In the genomic region with DNA sequence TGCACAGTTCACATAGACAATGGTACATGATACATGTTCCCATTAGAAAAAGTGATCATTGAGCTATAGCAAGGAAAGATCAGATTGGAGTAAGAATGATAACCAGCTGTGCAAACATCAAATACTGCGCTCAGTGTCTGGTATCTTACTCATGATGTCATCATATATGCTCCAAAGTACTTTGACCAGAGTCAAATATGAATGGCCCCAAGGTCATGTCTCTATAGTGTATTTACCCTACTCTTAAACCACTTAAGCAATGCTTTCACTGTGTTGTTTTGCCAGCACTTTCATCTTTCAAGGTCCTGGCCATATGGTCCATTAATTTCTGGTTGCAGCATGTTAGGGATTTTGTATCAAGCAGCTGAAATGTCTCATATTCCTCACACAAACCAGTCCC, we compare ENCODE assay signal across 25 mouse cellular contexts.
DNase-seq lines count a peak whose midpoint lies in the region; ATAC-seq and TF ChIP-seq lines count a peak whose summit lies in the region.
"Had no signal": no experiment of that assay in that cellular context is flagged by ENCODE, and none has a peak within 500 bp of the region (broad histone marks: within the 10 kb centered on the region; RNA-seq: fewer than 3 reads in every experiment).

No protein-coding gene starts in this region.

- H3K9ac ChIP-seq in kidney, postnatal 0 days (ENCODE audit: low read depth, low read length): no peak overlapping the region
- H3K9ac ChIP-seq in embryonic facial prominence, embryonic 14.5 days (ENCODE audit: low read depth, low read length): no peak overlapping the region
- no peak overlapping the region for H3K9ac ChIP-seq in limb, embryonic 14.5 days (ENCODE audit: low read depth, low read length, severe bottlenecking)
- H3K9ac ChIP-seq in stomach, embryonic 16.5 days (ENCODE audit: low read length): no peak overlapping the region
- H3K9ac ChIP-seq: embryonic facial prominence, embryonic 15.5 days; forebrain, postnatal 0 days; heart, embryonic 12.5 days; heart, embryonic 15.5 days; hindbrain, embryonic 13.5 days had no signal

- no peak overlapping the region for H3K4me3 ChIP-seq in kidney, postnatal 0 days (replicated peaks; ENCODE audit: low read depth, low read length)
- H3K4me3 ChIP-seq in embryonic facial prominence, embryonic 14.5 days (ENCODE audit: low read depth, low read length): no peak overlapping the region
- H3K4me3 ChIP-seq in limb, embryonic 14.5 days (replicated peaks; ENCODE audit: low read length): no peak overlapping the region
- H3K4me3 ChIP-seq in stomach, embryonic 16.5 days (replicated peaks; ENCODE audit: low read length): no peak overlapping the region
- H3K4me3 ChIP-seq: embryonic facial prominence, embryonic 15.5 days; heart, embryonic 12.5 days; heart, embryonic 15.5 days; hindbrain, embryonic 10.5 days; hindbrain, embryonic 13.5 days had no signal

- no peak overlapping the region for H3K27ac ChIP-seq in kidney, postnatal 0 days
- H3K27ac ChIP-seq in embryonic facial prominence, embryonic 14.5 days (replicated peaks; ENCODE audit: low read depth, low read length): no peak overlapping the region
- H3K27ac ChIP-seq in limb, embryonic 14.5 days (replicated peaks; ENCODE audit: low read depth, low read length): no peak overlapping the region
- H3K27ac ChIP-seq in stomach, embryonic 16.5 days (ENCODE audit: low read length): no peak overlapping the region
- H3K27ac ChIP-seq: embryonic facial prominence, embryonic 15.5 days; heart, embryonic 15.5 days; hindbrain, embryonic 10.5 days; hindbrain, embryonic 13.5 days had no signal

- peak; percentile 6 for DNase-seq in kidney, postnatal 0 days (ENCODE audit: low spot score)
- no peak for DNase-seq in kidney, postnatal 36 days
- DNase-seq in embryonic facial prominence, embryonic 14.5 days (ENCODE audit: low spot score): peak; percentile 13
- peak; percentile 22 for DNase-seq in limb, embryonic 14.5 days (ENCODE audit: low spot score)
- DNase-seq in kidney, adult 18-20 months: no peak
- DNase-seq: adrenal gland, adult 2 months; adrenal gland, postnatal 14 days; cerebellum, adult 11 months; cerebellum, adult 8-10 months; cerebellum, postnatal 10 days; cerebellum, postnatal 36 days; forebrain, postnatal 0 days; gastrocnemius, postnatal 25 days; heart, adult 18-20 months; heart, postnatal 10 days; heart, postnatal 36 days had no signal

- ATAC-seq in kidney, postnatal 0 days (replicated peaks; ENCODE audit: low FRiP score, low read depth): no peak
- no peak for ATAC-seq in embryonic facial prominence, embryonic 14.5 days (ENCODE audit: low read depth)
- ATAC-seq in limb, embryonic 14.5 days (ENCODE audit: low FRiP score, low read depth): peak; percentile 44; the same call in 1 of the 2 replicates
- peak; percentile 44; the same call in 1 of the 2 replicates for ATAC-seq in stomach, embryonic 16.5 days (ENCODE audit: insufficient read depth, low FRiP score)
- ATAC-seq: CD4-positive, CD25-positive, alpha-beta regulatory T cell, adult 4 months; forebrain, embryonic 14.5 days; forebrain, postnatal 0 days; hindbrain, embryonic 16.5 days had no signal

- WGBS in kidney, postnatal 0 days: 66% methylated on average over 1 of the region's 1 CpGs
- 70% methylated on average over 1 of the region's 1 CpGs for WGBS in embryonic facial prominence, embryonic 14.5 days
- WGBS in limb, embryonic 14.5 days: 75% methylated on average over 1 of the region's 1 CpGs
- WGBS in stomach, embryonic 16.5 days: 49% methylated on average over 1 of the region's 1 CpGs

- TF ChIP-seq POLR2A in limb, embryonic 14.5 days (IDR thresholded peaks at IDR 0.05; ENCODE audit: borderline replicate concordance, extremely low read depth, insufficient read depth, insufficient read length): no peak

- no peak for TF ChIP-seq CTCF in kidney, postnatal 0 days (IDR thresholded peaks at IDR 0.05; ENCODE audit: low read depth)

- no peak overlapping the region for H3K4me2 ChIP-seq in kidney, postnatal 0 days (ENCODE audit: low read length)
- H3K4me2 ChIP-seq in embryonic facial prominence, embryonic 14.5 days (ENCODE audit: low read depth, low read length): no peak overlapping the region
- H3K4me2 ChIP-seq in limb, embryonic 14.5 days (replicated peaks; ENCODE audit: low read depth, low read length, severe bottlenecking): no peak overlapping the region
- H3K4me2 ChIP-seq in stomach, embryonic 16.5 days (ENCODE audit: low read depth, low read length): no peak overlapping the region
- H3K4me2 ChIP-seq: embryonic facial prominence, embryonic 15.5 days; heart, embryonic 12.5 days; heart, embryonic 15.5 days; hindbrain, embryonic 13.5 days had no signal

- no peaks in the 10 kb centered on the region for H3K4me1 ChIP-seq in kidney, postnatal 0 days (replicated peaks; ENCODE audit: insufficient read depth, low read length)
- no peaks in the 10 kb centered on the region for H3K4me1 ChIP-seq in embryonic facial prominence, embryonic 14.5 days (ENCODE audit: control insufficient read depth, insufficient read depth, low read length)
- H3K4me1 ChIP-seq in limb, embryonic 14.5 days (ENCODE audit: control insufficient read depth, insufficient read depth, low read length): no peaks in the 10 kb centered on the region
- no peaks in the 10 kb centered on the region for H3K4me1 ChIP-seq in stomach, embryonic 16.5 days (ENCODE audit: control insufficient read depth, insufficient read depth, low read length)
- H3K4me1 ChIP-seq: embryonic facial prominence, embryonic 15.5 days; heart, embryonic 12.5 days; heart, embryonic 15.5 days; hindbrain, embryonic 10.5 days; hindbrain, embryonic 13.5 days had no signal

- no peaks in the 10 kb centered on the region for H3K27me3 ChIP-seq in kidney, postnatal 0 days (ENCODE audit: insufficient read depth, low read length)
- H3K27me3 ChIP-seq in embryonic facial prominence, embryonic 14.5 days (replicated peaks; ENCODE audit: control insufficient read depth, insufficient read depth, low read length): no peaks in the 10 kb centered on the region
- no peaks in the 10 kb centered on the region for H3K27me3 ChIP-seq in limb, embryonic 14.5 days (ENCODE audit: control insufficient read depth, insufficient read depth, low read length)
- H3K27me3 ChIP-seq in stomach, embryonic 16.5 days (ENCODE audit: control insufficient read depth, insufficient read depth, low read length): no peaks in the 10 kb centered on the region
- H3K27me3 ChIP-seq: embryonic facial prominence, embryonic 15.5 days; heart, embryonic 12.5 days; heart, embryonic 15.5 days; hindbrain, embryonic 13.5 days had no signal

- no peaks in the 10 kb centered on the region for H3K9me3 ChIP-seq in kidney, postnatal 0 days (replicated peaks; ENCODE audit: low read length)
- H3K9me3 ChIP-seq in embryonic facial prominence, embryonic 14.5 days (ENCODE audit: control insufficient read depth, low read length): no peaks in the 10 kb centered on the region
- no peaks in the 10 kb centered on the region for H3K9me3 ChIP-seq in limb, embryonic 14.5 days (ENCODE audit: control insufficient read depth, low read length)
- no peaks in the 10 kb centered on the region for H3K9me3 ChIP-seq in stomach, embryonic 16.5 days (replicated peaks; ENCODE audit: control insufficient read depth, low read length)
- H3K9me3 ChIP-seq: embryonic facial prominence, embryonic 15.5 days; heart, embryonic 12.5 days; heart, embryonic 15.5 days; hindbrain, embryonic 10.5 days; hindbrain, embryonic 13.5 days had no signal

- no peaks in the 10 kb centered on the region for H3K36me3 ChIP-seq in kidney, postnatal 0 days (ENCODE audit: insufficient read depth, low read length)
- no peaks in the 10 kb centered on the region for H3K36me3 ChIP-seq in embryonic facial prominence, embryonic 14.5 days (ENCODE audit: control insufficient read depth, insufficient read depth, low read length)
- no peaks in the 10 kb centered on the region for H3K36me3 ChIP-seq in limb, embryonic 14.5 days (ENCODE audit: control insufficient read depth, insufficient read depth, low read length)
- no peaks in the 10 kb centered on the region for H3K36me3 ChIP-seq in stomach, embryonic 16.5 days (ENCODE audit: control insufficient read depth, insufficient read depth, low read length)
- H3K36me3 ChIP-seq: embryonic facial prominence, embryonic 15.5 days; heart, embryonic 12.5 days; heart, embryonic 15.5 days; hindbrain, embryonic 10.5 days; hindbrain, embryonic 13.5 days had no signal

Comparison
In these comparisons a context has a peak if more than half of its experiments do, and no peak if none do; other contexts are left out.
1. DNase-seq: peak in kidney, postnatal 0 days (single experiment), embryonic facial prominence, embryonic 14.5 days (single experiment) and limb, embryonic 14.5 days (single experiment); none in kidney, postnatal 36 days (0 of 2) and kidney, adult 18-20 months (single experiment).
2. ATAC-seq: peak in limb, embryonic 14.5 days (single experiment) and stomach, embryonic 16.5 days (single experiment); none in kidney, postnatal 0 days (single experiment) and embryonic facial prominence, embryonic 14.5 days (single experiment).